Mouse (Mus musculus) forebrain, postnatal 0 days (tissue): ENCODE results near the gene Capns2. TPM values are rescaled to one million over a fixed set of nuclear protein-coding genes. Genes with fewer than 3 reads are reported as not detected.

ENCODE experiments used
- ATAC-seq: fragments of 200-750 bp; cut with Nextera tagmentation; 2 replicates; pipeline ENCODE4 v1.8.0; 2017; ENCODE audit warnings: mild to moderate bottlenecking, moderate library complexity
- DNase-seq: peaks from one replicate; pipeline ENCODE4 v3.0.0-alpha.2; 2015
- H3K27ac ChIP-seq: fragments of 300-500 bp; sonication (generic); 2 replicates; pipeline ENCODE4 v1.5.1; 2014; ENCODE audit warnings: low read depth, mild to moderate bottlenecking, antibody characterized with exemption, low read length, moderate library complexity, mixed read lengths
- H3K27me3 ChIP-seq: fragments of 300-500 bp; sonication (generic); 2 replicates; pipeline ENCODE4 v1.6.1; 2014; ENCODE audit warnings: mild to moderate bottlenecking, low read length, mixed read lengths; ENCODE audit not compliant: insufficient read depth
- H3K36me3 ChIP-seq: fragments of 300-500 bp; sonication (generic); 2 replicates; pipeline ENCODE4 v1.6.1; 2014; ENCODE audit warnings: mild to moderate bottlenecking, moderate library complexity; ENCODE audit not compliant: insufficient read depth
- H3K4me1 ChIP-seq: fragments of 300-500 bp; sonication (generic); 2 replicates; pipeline ENCODE4 v1.6.1; 2014; ENCODE audit warnings: antibody characterized with exemption; ENCODE audit not compliant: insufficient read depth
- H3K4me2 ChIP-seq: fragments of 300-500 bp; sonication (generic); 2 replicates; pipeline ENCODE4 v1.6.1; 2014; ENCODE audit warnings: low read depth, mild to moderate bottlenecking, moderate library complexity
- H3K4me3 ChIP-seq: fragments of 300-500 bp; sonication (generic); 2 replicates; pipeline ENCODE4 v1.5.1; 2014; ENCODE audit warnings: low read depth, low read length, mixed read lengths
- H3K9ac ChIP-seq: fragments of 300-500 bp; sonication (generic); 2 replicates; pipeline ENCODE4 v1.6.1; 2014; ENCODE audit warnings: mild to moderate bottlenecking
- H3K9me3 ChIP-seq: fragments of 300-500 bp; sonication (generic); 2 replicates; pipeline ENCODE4 v1.6.1; 2016; ENCODE audit warnings: low read length
- CTCF ChIP-seq: sonication (generic); IDR thresholded peaks from 2 replicates; pipeline ENCODE4 v1.5.1; 2016; ENCODE audit warnings: antibody characterized with exemption, control low read depth, low read depth
- WGBS: fragments of 180-500 bp; shearing (Covaris S2); extraction: QIAGEN DNeasy Blood & Tissue Kit; methylation state at CpG from one replicate; pipeline ENCODE4 v1.1.7; 2014; 5-methylcytosine and 5-hydroxymethylcytosine counted together
- polyA plus RNA-seq: library from polyadenylated mRNA; unstranded; fragments of >200 nt; fragmentation: Nextera tagmentation; extraction: Ambion mirVana; gene quantifications from 2 replicates; pipeline ENCODE4 v1.2.1, GENCODE M21; 2015
- total RNA-seq: library from RNA; depleted of rRNA; stranded (reverse); fragments of >200 nt; gene quantifications from 2 replicates; pipeline ENCODE4 v1.2.3, GENCODE M21; 2014; rRNA removed

The Capns2 gene
- 1.2 and 1.8 TPM in 2 replicates for total RNA-seq
- polyA plus RNA-seq, result not detected in 2 replicates

DNA sequence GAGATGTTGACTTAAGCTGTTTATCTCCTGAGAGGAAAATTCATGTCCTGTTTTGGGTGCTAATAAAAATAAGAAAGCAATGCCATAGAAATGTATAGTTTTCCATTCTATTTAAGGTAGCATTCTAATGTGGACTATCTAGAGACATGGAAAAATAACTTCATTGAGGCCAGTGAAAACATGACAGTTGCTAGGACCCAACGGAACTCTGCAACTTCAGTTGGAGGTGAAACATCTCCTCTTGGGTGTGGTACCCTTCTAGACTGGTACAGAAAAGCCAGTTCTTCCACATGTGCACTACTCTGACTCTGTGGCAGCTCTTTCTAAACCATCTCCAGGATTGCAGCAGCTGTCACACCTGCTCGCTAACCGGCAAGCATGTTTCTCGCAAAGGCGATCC is at the start of gene Capns2:
Gene Capns2, plus strand, starts transcription at position 301 of the 400 bp plus-strand sequence.
- Histone ChIP-seq H3K4me1 (no peaks in the 10 kb centered on the region), H3K4me2 (no peak within 1 kb of the TSS), H3K9me3 (no peaks in the 10 kb centered on the region), H3K9ac (no peak within 1 kb of the TSS), H3K4me3 (no peak within 1 kb of the TSS), H3K27ac (no peak within 1 kb of the TSS), H3K27me3 (no peaks in the 10 kb centered on the region), H3K36me3 (no peaks in the 10 kb centered on the region)
- DNase-seq (no peak), ATAC-seq (no peak)
- WGBS, result 95% methylated on average over 5 of the region's 5 CpGs
- no peak for TF ChIP-seq CTCF

DNA sequence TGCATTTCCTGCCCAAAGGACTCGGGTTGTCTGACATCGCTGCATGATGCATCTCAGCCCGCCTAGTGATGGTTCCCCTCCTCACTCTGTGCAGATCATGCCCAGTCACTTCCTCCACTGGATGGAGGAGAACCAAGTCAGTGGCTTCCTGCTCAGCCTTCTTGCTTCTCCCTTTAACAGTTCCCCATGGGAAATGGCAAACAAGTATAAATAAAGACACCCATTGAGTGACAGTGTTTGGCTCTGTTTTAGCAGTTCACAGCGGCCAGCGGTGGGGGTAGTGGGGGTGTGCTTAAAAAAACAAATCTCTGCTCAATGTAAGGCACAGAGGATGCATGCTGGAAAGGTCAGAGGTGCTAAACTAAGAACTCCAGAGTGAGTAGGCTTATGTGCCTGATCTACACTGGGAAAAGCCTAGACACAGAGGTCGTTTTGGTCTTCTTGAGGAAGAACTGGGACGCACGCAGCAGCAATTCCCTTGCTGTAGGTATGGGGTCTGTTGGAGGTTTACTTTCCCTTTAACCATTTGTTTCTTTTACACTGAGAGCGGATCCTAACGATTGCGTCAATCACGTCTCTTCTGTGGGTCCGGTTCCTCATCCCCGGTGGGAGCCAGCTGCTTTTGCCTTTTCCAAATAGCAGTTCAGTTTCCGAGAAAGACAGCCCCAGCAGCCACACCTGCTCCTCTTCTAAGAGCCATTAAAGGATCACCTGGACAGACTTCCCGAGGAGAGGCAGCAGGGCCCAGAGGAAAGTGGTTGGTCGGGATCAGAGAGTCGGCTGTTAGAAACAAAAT is 47.8 kb upstream of the Capns2 start:
- Histone ChIP-seq H3K36me3 (no peaks in the 10 kb centered on the region), H3K9me3 (no peaks in the 10 kb centered on the region), H3K9ac (no peak overlapping the region), H3K4me2 (no peak overlapping the region), H3K27me3 (no peaks in the 10 kb centered on the region), H3K4me1 (peaks cover 3% of the 10 kb centered on the region; the same call in 1 of the 2 replicates), H3K27ac (no peak overlapping the region), H3K4me3 (no peak overlapping the region)
- TF ChIP-seq CTCF, result no peak
- 64% methylated on average over 18 of the region's 18 CpGs for WGBS
- DNase-seq (no peak), ATAC-seq (no peak)

DNA sequence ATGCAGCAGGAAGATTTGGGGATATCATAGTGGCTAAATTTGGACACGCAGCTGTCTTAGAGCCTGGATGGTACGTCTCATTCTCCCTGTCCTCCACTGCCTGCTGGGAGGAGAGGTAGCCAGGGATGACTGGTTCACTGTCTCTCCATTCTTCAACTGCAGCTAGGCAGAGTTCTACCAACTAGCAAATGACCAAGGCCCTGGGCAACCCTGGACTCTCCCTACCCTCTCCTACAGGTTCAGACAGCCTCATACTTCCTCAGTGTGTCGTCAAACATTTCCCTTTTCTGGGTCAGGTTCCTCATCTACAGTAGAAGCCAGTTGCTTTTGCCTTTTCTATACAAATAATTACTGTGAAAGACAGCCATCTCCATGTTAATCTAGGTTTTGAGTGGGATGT is 46.5 kb upstream of the Capns2 start:
- Histone ChIP-seq H3K27me3 (no peaks in the 10 kb centered on the region), H3K9me3 (no peaks in the 10 kb centered on the region), H3K4me2 (peak overlapping the region; percentile 73), H3K4me1 (peaks cover 3% of the 10 kb centered on the region; the same call in 1 of the 2 replicates), H3K36me3 (no peaks in the 10 kb centered on the region), H3K9ac (no peak overlapping the region), H3K4me3 (peak overlapping the region; percentile 67), H3K27ac (no peak overlapping the region)
- ATAC-seq (no peak), DNase-seq (no peak)
- 79% methylated on average over 3 of the region's 3 CpGs for WGBS
- TF ChIP-seq CTCF, result no peak

DNA sequence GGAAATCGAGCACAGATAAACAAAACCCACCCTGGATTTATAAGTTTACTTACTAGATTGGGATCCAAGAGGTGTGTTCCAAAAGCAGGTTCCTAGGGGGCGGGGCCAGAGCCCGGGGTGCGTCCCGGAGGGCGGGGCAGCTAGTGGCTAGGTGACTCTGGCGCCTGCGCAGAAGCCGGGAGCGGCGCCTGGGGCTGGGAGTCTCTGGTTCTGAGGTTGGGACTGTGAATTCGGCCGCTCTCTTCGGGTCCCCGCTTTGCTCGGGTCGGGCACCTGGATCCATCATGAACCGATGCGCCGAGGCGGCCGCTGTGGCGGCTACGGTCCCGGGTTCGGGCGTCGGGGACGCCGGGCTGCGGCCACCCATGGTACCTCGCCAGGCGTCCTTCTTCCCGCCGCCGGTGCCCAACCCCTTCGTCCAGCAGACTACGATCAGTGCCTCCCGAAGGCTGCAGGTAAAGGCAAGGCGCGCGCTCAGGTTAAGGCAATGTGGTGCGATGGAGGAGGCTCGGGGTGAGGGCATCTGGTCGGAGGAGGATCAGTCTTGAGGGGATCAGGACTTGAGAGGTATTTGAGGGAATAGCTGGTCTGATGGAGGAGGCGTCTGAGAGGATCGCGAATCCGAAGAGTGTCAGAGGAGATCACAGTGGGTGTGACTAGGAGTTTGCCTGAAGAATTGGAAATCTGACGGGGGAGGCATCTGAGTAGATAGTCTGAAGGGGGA is 45.9 kb upstream of the Capns2 start, which contains the start of gene Lpcat2:
Gene Lpcat2, plus strand, starts transcription at position 169 of the 724 bp plus-strand sequence.
- Histone ChIP-seq H3K9me3 (no peaks in the 10 kb centered on the region), H3K4me2 (peak within 1 kb of the TSS; percentile 73), H3K4me1 (peaks cover 3% of the 10 kb centered on the region; the same call in 1 of the 2 replicates), H3K27me3 (no peaks in the 10 kb centered on the region), H3K4me3 (peak within 1 kb of the TSS; percentile 67), H3K27ac (peak within 1 kb of the TSS; percentile 21; the same call in 1 of the 2 replicates), H3K9ac (peak within 1 kb of the TSS; percentile 66), H3K36me3 (no peaks in the 10 kb centered on the region)
- ATAC-seq (peak; percentile 75), DNase-seq (peak; percentile 82)
- TF ChIP-seq CTCF, result no peak
- WGBS, result 1% methylated on average over 50 of the region's 50 CpGs

DNA sequence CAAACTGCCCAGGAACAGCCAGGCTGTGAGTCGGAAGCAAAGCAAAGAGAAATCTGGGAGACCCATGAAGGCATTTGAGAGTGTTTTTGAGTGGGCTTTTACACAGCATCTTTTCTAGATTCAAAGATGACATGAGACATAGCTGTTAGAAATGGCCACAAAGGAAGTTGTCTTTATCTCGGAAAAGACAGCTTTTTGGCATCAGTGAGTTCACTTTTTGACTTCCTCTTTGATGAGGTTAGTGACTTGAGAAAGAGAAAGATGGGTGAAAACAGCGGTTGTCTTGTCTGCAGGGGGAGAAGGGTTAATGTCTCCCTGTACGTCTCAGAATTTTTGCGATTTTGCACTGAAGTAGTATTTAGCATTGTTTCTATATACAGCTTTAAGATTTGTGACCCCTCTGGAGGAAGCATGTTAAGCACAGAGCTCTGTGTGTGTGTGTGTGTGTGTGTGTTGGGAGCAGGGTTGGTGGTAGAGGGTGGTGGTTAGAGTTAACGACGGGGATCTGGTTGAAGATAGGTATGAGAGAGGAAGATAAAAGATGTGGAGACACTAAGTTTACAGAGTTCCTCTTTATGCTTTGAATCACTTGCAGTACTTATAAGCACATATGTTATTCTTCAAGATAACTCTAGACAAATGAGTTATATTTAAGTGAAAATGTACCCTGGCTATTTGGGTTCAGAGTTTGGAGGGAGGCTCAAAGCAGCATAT is 44.8 kb upstream of the Capns2 start:
- Histone ChIP-seq H3K36me3 (no peaks in the 10 kb centered on the region), H3K27ac (no peak overlapping the region), H3K9me3 (no peaks in the 10 kb centered on the region), H3K4me2 (peak overlapping the region; percentile 73), H3K4me3 (no peak overlapping the region; the same call in 1 of the 2 replicates), H3K9ac (peak overlapping the region; percentile 66; the same call in 1 of the 2 replicates), H3K27me3 (no peaks in the 10 kb centered on the region), H3K4me1 (peaks cover 3% of the 10 kb centered on the region; the same call in 1 of the 2 replicates)
- 93% methylated on average over 7 of the region's 7 CpGs for WGBS
- TF ChIP-seq CTCF, result no peak
- DNase-seq, result no peak
- ATAC-seq, result no peak

DNA sequence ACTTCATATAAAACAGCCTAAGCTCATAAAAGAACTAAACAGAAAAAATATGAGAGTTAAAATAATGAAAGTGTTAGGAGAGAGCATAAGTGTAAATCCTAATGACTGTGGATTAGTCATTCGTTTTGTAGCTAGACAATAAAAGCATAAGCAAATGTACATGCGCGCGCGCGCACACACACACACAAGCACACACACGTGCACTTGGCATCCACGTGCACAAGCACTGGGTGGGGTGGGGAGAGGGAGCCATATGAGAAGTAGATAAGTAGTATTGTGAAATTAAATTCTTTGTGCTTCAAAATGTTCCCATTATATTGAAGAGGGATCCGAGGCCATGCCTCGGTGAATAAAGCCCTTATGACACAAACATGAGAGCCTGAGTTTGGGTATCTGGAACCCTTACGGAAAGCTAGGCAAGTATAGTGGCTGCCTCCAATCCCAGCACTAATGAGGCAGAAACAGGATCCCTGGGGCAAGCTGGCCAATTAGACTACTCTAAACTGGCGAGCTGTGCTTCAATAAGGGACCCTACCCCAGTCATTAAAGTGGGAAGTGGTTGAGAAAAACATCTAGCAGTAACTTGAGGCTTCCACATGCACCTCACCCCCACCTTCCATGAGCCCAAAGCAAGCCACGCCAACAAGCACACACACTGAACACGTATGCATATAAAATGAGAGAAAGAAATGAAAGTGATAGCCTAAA is 42.6 kb upstream of the Capns2 start:
- TF ChIP-seq CTCF, result no peak
- Histone ChIP-seq H3K4me2 (no peak overlapping the region), H3K27me3 (no peaks in the 10 kb centered on the region), H3K36me3 (no peaks in the 10 kb centered on the region), H3K4me3 (no peak overlapping the region), H3K27ac (no peak overlapping the region), H3K9ac (no peak overlapping the region), H3K9me3 (no peaks in the 10 kb centered on the region), H3K4me1 (peaks cover 3% of the 10 kb centered on the region; the same call in 1 of the 2 replicates)
- no peak for ATAC-seq
- DNase-seq, result no peak
- 72% methylated on average over 14 of the region's 14 CpGs for WGBS
